Mouse (Mus musculus) small intestine, adult 2 months (tissue): ENCODE data around the gene Olfr1307.

ENCODE experiments used
- CTCF ChIP-seq: fragments of 200-500 bp; IDR thresholded peaks from 2 replicates; pipeline ENCODE4 v1.5.1; 2012; ENCODE audit warnings: low read depth, mild to moderate bottlenecking, control low read depth, inconsistent platforms, low read length, moderate library complexity, mixed read lengths; ENCODE audit not compliant: insufficient replicate concordance, insufficient read length; ENCODE audit errors: extremely low read depth
- POLR2A ChIP-seq: fragments of 200-500 bp; IDR thresholded peaks from 2 replicates; pipeline ENCODE4 v1.6.1; 2012; ENCODE audit warnings: low read depth, mild to moderate bottlenecking, control low read depth, inconsistent platforms, low read length, moderate library complexity

DNA sequence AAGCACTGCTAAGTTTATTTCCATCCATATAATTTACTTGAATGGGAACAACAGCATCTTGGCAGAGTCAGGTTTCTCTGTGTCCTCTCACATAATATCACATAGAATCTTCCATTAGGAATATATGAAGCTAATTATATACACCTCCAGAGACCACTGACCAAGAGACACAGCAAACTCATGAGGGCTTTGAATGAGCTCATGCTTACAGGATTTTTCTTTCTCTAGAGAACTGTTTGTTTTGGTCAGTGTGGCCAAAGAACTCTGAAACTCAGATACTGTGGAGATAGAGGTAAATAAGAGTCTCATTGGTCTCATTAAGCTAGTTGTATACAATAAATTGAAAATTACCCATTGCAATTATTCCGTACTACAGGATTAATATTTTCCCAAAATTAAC is 33.1 kb downstream of the Olfr1307 start, which contains the start of gene Olfr1306:
- no peak for TF ChIP-seq CTCF
- TF ChIP-seq POLR2A: no peak
